Mouse (Mus musculus): ENCODE measurements around the gene Fam185a. TPM values are rescaled to one million over a fixed set of nuclear protein-coding genes. Genes with fewer than 3 reads are reported as not detected.

Fam185a gene
- polyA plus RNA-seq, 1 experiment from 2014 or later: 5.2 TPM

Other genes with a start within 250 kb of the Fam185a start
- 1.9 and 2.2 TPM in 2 replicates for gene Gsap, start 238.7 kb upstream of the Fam185a start, polyA plus RNA-seq (2015; fragmentation: Nextera tagmentation; extraction: Ambion mirVana)
- 4.5 and 4.8 TPM in 2 replicates for gene Fgl2, start 52.3 kb upstream of the Fam185a start, polyA plus RNA-seq (2015; fragmentation: Nextera tagmentation; extraction: Ambion mirVana)
- 0.21 TPM in 1 of 2 replicates, not detected in the other for gene Ccdc146, start 281 bp upstream of the Fam185a start, polyA plus RNA-seq (2015; fragmentation: Nextera tagmentation; extraction: Ambion mirVana)
- gene Lrrc17, start 118.6 kb downstream of the Fam185a start, polyA plus RNA-seq (2015; fragmentation: Nextera tagmentation; extraction: Ambion mirVana): 10.6 TPM in 2 replicates
- gene Fbxl13, start 220.7 kb downstream of the Fam185a start, polyA plus RNA-seq (2015; fragmentation: Nextera tagmentation; extraction: Ambion mirVana): 0.13 and 0.23 TPM in 2 replicates
- 34.4 and 36.3 TPM in 2 replicates for gene Armc10, start 220.9 kb downstream of the Fam185a start, polyA plus RNA-seq (2015; fragmentation: Nextera tagmentation; extraction: Ambion mirVana)

Data from thymus, postnatal 0 days (tissue).